Mouse (Mus musculus) kidney, postnatal 14 days (tissue): ENCODE results near the gene Crocc.

Source experiments
- DNase-seq: peaks from one replicate; pipeline ENCODE4 v3.0.0; 2022; ENCODE audit warnings: mixed read lengths

Crocc gene

DNA sequence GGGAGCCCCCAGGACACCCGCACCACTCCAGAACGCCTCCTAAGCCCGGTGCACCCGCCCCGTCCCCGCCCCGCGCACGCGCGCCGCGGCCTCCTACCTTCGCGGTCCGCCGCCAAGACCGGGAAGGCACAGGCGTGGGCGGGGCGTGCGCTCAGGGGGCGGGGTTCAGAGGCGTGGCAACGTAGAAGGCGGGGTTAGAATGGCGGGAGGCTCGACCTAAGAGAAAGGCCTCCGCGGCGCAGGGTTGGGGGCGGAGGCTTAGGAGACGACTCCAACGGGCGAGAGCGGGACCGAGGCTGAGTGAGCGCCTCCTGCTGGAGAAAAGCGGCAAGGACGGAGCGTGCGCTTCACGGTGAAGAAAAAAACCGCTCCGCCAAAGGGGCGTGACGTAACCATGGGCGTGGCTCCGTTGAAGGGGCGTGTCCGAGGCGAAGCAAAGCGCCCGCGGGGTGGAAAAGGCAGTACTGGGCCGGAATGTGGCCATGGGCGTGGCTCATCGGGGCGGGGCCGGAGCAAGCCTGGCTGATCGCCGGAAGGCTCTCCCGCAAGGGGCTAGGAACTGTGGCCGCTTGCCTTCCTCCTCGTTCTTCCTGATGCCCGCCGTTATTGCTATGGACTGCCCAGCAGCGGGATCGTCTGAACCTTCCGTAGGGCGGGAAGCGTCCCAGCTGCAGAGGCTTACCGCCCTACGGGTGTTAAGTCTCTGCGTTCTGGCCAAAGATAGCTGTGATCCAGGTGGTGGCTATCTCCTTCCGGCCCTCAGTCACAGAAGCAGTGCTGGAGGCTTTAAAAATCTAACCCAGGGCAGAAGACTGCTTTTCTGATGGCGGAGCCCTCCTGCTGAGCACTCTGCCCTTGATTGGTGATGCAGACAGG is at the start of gene Crocc:
Gene Crocc, minus strand, starts transcription at position 125 of the 876 bp plus-strand sequence.
- peak; percentile 99 for DNase-seq

DNA sequence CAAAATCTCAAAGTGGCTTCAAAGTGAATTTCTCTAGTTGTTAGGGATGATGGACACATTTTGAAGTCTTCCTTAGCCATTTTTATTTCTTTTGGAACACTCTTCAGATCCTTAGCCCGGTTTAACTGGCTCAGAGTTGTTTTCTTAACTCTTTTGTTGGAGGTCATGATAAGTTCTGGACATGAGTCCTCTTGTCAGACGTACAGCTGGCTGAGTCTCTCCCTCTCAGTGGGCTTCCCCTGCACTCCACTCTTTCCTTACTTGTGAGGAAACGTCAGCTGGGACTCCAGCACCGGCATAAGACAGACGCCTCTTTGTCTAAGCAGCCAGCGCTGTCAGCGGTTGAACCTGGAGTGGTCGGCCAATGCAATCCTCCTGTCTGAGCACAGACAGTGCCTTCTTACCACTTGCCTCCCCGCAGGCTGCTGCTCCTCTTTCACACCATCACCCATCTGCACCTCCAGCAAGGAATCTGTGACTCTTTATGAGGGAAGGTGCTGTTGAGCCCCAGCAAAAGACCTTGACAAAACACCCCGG is 47.9 kb upstream of the Crocc start:
- DNase-seq: no peak

DNA sequence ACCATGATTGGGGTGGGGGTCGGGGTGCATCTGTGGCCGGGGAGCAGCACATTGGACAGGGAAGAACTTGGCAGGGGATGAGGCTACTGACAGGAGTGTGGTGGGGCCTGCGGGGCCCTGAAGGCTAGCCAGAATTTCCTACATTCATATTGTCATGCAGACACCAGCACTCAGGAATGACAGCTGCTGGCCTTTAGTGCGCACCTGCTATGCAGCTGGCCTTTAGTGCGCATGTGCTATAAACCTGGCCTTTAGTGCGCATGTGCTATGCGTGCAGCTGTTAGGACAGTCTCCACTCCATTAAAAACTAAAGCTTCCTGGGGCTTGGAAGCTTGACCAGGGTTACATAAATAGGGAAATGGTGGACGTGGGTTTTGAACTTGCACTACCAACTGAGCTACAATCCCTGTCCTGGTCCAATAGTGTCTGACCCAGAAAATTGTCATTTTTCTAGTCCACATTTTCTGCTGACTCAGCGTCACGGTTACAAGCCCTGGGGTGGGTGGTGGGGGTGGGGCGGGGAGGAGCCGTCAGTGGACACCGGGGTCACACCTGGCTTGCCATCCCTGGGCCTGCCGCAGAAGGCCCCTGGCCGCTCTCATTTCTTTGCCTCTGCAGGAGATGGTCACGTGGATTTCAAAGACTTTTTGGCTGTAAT is 46.3 kb upstream of the Crocc start:
- no peak for DNase-seq

DNA sequence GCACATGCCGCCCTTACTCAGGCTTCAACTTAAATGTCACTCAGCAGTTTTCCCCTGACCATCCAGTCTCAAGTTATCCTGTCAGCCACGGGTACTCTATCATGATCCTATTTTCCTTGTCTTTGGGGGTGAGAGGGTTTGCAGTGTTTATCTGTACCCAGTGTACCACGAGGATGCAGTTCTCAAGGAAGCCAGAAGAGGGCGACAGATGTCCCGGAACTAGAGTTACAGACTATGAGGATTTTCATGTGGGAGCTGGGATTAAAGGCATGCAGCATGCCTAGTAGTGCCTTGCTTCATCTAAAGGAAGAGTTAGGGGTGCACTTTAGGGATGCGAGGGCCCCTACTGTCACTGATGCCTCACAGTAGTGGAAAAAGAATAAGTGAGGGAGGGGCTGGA is 41.5 kb upstream of the Crocc start:
- DNase-seq: no peak

DNA sequence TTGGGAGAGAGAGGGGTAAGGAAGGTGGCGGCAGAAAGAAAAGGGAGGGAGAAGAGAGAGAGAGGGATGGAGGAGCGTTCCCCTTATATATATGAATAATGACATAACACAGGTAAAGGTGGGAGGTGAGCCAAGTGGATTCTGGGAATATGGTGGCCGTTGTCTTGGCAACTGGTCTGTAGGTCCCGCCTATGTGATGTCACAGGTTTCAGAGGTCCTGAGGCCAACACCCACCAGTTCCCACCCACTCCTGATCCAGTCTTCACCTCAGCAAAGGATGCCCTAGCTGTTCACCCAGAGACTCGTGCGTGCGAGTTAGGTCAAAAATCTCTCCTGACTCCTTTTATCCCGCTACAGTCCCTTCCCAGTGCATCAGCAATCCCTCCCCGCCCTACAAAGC is 40.9 kb upstream of the Crocc start:
- no peak for DNase-seq

DNA sequence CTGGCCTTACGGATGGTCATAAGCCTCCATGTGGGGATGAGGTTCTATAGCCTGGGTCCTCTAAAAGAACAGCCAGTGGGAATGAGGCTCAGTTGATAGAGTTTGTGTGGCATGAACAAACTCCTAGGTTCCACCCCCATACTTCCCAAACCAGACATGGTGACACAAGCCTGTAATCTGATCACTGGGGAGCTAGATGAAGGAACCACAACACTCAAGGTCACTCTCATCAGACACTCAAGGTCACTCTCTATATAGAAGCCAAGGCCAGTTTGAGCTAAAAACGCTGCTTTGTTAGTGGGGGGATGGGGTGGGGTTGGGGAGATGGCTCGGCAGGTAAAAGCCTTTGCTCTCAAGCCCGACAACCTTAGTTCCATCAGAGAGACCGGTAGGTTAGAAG is 39.6 kb upstream of the Crocc start:
- no peak for DNase-seq

DNA sequence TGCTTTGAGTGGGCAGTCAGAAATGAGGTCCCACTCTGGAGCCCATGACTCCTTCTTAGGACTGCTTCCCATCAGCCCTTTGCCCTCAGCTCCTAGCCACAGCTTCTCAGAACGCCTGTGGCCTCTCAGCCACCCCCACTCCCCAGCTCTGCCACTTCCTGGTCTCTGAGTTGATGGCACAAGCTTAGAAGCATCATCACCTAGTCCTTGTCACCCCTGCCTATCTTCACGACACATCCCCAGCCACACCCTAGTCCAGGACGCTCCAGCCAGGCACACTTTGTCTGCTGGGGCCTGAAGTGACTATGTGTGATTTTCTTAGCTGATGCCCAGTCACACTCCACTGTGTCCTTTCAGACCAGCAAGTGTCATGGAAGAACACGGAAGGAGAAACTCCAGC is 38.6 kb upstream of the Crocc start:
- no peak for DNase-seq

DNA sequence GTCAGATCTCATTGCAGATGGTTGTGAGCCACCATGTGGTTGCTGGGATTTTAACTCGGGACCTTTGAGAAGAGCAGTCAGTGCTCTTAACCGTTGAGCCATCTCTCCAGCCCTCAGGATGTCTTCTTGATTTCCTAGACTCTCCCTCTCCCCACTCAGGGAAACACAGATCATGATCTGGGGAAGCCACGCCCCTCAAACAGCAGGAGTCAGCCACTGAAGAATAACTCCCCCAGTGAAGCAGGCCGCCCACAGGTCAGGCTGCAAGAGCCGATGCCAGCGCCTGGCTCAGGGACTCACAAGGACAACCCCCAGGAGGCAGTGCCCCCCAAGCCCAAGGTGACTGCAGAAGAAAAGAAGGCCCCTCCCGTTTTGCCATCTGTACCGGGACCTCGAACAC is 36.4 kb upstream of the Crocc start:
- DNase-seq: no peak

DNA sequence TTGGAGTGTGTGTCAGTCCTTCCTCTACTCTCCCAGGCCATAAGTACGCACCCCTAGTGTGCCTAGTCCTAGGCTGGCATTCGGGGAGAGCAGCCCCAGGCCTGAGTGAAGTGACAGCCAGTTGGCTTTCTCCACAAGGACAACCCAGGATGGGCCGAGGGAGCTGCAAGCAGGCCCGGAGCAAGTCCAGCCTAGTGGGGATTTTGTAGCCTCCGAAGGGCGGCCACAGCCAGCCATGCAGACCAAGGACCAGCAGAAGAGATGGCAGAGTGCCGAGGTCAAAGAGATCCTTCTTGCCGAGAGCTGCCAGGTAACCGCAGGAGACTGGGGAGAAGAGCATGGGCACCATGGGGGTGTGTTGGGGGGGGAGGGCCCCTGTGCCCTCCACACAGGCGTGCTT is 34.7 kb upstream of the Crocc start:
- peak; percentile 41 for DNase-seq

DNA sequence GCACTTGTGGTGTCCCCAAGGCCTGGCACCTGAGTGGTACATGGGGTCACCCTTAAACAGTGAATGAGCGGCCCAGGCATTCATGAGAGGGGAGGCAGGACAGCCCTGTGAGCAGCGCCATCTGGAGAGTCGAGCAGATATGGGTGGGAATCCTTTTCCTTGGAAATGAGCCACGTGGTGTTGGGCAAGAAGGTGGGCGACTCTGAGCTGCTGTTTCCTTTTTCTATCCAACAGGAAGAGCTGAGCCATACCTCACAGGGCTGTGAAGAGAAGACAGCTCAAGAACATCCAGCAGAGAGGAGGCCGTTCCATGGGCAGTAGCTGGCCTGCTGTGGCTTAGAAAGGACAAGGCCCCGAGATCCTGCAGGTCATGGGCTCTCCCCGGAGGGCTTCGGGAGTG is 28.4 kb upstream of the Crocc start:
- no peak for DNase-seq

DNA sequence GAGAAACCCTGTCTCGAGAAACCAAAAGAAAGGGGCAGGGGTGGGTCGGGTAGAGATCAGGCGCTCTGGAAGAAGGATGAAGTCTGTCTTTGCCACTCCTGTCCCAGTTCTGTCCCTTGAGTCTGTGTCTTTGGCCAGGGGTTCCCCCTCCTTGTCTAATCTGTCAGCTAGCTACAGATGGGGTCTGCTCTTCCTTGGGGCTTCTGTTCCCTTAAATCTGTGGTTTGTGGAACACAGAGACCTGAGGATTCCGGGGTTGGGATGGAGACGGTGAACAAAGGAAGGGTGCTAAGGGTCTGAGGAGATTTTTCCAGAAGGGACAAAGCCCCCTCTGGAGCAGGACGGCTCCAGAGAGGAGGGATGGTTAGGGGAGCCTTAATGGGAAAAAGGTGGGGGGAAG is 27.7 kb upstream of the Crocc start, which contains the start of gene Spata21:
Gene Spata21, plus strand, starts transcription at position 301 of the 400 bp plus-strand sequence.
- no peak for DNase-seq

DNA sequence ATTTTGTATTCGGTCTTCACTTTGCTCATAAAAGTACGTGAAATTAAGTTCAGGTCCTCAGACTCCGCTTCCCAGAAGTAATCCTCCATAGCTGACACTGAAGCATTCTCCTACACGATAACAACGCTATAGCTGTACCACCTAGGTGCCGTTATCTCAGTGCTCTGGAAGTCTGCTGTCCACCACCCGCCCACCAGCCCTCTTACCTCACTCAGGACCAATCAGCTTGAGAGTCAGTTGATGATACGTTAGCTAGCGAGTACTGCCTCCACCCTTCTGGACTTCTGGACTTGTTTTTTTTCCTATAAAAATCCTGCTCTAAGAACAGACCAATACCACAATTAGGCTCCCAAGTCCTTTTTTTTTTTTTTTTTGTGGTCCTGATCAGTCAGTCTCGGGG is 26.5 kb upstream of the Crocc start:
- DNase-seq: no peak

DNA sequence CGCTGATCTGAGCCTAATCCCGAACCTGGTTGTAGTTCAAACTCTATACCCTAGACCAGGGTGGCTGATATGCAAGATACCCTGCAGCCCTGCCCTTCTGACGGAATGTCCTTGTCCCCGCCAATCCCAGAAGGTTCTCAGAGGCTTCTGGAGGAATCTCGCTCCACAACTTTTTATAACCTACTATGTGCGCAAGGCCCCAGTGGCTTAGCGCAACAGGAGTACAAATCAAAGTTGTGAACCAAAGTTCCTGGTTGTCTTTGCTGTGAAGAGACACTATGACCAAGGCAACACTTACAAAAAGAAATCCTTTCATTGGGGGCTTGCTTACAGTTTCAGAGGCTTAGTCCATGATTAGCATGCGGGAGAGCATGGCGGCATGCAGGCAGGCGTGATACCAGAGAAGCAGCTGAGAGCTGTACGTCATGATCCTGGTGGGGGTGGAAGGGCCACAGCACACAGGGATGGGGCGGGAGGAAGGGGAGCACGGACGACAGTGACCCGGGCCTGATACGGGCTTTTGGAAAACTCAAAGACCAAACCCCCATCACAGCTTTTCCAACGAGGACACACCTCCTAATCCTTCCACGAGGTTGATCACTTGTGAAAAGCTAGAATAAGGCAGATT is 18.3 kb upstream of the Crocc start:
- DNase-seq: no peak

DNA sequence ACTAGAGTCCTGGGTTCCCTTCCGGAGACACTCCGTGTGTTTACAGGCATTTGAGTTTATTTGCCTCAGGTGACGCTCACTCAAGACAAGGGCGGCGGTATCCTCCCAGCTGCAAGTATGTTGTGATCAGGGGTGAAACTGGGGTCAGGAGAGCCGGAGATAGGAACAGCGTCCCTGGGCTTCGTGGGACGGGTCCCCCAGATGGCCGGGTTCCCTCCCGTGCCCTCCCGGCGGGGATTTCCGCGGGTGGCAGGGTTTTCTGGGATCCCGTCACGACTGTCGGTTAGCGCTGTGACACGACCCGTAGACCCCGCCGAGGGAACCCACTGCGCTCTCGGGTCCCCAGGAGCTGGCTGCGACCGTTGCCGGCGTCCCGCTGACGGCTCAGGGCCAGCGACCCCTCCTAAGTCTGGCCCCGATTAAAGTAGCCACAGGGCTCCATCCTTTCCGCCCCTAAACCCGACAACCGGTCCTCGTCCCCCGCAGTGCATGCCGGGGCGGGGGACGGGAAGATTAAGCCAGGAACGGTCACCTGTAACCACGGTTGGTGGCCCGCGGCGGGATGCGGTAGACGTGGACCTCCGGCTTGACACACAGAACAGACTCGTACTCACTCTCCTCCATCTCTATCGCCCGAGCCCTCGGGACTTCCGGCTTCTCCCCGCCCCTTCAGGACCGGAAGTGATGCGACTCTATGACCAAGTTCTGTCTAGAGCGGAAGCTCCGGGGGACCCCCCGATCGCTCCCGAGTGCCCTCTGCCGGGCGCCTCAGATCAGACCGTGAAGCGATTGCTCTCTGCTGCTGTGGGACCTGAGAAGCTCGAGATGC is 17.5 kb upstream of the Crocc start, which contains the start of gene Necap2:
Gene Necap2, minus strand, starts transcription at position 677 of the 829 bp plus-strand sequence.
- peak; percentile 96 for DNase-seq

DNA sequence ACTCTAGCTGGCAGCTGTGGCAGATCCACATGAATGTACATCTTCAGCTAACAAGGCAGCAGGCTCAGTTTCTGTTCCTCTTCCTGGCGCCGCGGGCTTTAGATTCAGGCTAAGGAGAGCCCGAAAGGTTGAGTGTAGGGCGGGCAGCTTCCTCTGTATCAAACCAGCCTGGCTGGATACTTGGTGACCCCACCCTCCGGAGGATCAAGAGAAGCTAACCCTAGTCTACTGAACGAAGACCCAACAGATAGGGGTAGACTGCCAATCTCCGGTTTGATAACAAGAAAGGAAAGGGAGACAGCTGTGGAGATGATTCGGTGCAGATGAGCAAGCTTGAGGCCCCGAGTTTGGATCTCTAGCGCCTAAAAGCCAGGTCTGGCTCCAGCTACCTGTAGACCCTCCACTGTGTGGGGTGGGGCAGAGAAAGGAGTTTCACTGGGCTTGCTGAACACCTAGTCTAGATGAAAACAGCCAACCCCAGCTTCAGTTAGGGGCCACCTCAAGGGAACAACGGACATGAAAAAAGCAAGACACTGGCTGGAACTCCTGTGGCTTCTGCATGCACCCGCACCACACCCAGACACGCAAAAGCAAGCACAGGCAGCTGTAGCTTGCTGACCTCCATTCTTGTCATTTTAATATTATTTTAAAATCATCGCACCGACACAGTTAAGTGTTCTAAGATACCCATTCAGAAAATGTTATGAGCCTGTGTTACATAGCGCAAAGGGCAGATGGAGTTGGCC is 16.6 kb upstream of the Crocc start:
- DNase-seq: no peak

DNA sequence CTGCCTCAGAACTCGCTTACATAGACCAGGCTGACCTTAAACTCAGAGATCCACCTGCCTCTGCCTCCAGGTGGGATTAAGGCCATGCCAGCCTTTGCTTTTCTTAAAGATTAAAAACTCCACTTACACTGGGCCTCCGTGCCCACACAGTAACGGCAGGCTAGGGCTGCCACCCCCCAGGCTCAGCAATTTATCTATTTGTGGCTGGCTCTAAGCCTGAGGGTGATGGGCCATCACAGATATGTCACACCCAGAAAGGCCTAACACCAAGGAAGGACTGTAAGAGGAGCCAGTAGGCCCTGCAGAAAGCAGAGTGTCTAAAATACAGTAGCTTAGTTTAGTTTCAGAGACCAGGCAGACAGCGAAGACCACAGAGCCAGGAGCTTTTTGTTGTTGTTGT is 13.8 kb upstream of the Crocc start:
- DNase-seq: no peak

DNA sequence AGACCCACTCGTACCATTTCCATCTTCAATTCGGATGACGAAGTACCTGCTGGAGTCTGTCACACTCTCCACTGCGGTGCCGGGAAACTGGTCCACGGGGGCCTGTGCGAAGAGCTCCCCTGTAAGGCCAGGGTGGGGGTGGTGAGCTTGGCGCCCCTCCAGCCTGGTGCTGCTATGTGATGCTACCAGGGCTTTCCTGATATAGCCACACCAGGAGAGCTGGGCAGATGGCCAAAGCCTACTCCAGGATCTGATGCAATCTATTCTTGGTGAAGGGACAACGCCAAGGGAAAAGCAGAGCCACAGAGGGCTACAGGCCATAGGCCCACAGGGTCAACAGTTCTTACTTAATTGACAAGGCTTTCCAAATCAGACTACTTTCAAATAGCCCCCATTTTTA is 13.3 kb upstream of the Crocc start:
- peak; percentile 41 for DNase-seq

DNA sequence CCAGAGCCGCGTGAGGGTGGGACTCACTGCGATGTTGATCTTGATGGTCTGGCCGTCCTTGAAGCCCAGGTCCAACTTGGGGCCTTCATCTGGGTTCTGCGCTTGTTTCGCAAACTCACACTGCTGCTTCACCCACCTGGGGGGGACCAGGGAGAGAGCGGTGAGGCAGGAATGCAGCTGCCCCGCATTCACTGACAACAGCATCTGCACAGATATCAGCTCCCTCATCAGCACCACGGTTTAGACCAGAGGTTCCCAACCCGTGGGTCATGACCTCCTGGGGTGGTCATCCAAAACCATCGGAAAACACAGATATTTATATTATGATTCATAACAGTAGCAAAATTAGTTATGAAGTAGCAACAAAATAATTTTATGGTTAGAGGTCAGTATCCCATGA is 12.2 kb upstream of the Crocc start:
- no peak for DNase-seq

DNA sequence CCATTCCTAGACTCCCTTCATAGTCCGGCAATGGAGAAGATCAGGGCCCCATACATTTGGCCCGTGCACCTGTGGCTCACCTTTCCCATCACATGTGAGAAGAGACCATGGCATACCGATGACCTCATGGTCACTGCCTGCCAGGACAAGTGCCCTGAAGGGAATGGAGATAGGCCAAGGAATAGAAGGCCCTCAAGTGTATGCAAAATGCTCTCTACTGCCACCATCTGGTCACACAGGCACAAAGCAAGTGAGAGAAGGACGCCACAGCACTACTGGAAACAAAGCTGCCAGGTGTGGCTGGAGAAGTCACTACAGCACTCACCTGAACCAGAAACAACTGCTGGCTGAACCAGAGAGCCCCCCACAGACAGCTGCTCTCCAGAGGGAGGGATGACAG is 9.4 kb upstream of the Crocc start:
- peak; percentile 60 for DNase-seq

DNA sequence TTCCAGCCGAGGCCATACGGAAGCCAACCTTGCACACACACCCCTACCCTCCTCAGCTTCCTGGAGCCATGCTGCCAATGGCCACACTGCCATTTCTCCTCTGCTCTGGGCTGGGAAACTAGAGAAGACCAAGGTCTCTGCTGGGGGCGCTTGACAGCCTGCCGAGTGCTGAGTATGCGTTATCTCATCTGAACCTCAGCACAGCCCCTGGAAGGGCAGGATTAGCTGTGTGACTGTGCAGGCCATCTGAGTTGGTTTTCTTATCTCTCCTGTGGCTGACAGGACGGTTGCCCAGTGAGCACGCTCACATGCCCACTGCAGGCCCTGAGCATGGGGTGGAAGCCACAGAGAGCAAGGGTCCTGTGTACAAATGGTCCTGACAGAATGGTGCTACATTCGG is 8.3 kb upstream of the Crocc start:
- DNase-seq: no peak

DNA sequence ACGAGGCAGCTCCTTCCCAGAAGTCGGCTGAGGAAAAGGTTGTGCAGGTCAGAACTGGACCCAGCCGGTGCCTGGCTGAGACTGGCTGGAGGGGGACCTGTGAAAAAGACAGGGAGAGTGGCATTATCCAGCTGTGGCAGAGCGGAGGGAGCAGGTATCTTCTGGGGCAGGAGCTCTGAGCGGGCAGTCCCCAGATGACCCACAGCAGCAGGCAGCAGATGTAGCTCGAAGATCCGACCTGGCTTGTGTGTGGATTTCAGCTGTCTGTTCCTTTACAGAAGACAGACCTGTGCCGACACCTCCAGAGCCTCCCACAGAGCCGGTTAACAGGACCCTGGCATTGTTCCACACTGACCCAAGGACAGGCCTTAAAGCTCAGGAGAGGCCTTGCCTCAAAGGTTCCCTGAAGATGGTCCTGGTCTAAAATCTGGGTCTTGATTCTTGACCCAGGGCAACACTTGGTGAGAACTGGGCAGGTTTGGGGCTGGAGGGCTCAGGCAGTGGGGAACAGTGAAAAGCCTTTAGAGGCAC is 7.2 kb upstream of the Crocc start:
- no peak for DNase-seq
